Mouse (Mus musculus) hindbrain, postnatal 0 days (tissue): ENCODE measurements at regions not wholly inside any gene's neighbourhood (a gene's known extent, or its start where the extent isn't known, plus 50 kb on each side); places are given as distances from the start of the nearest gene placed in this dataset.

Experiments used
- ATAC-seq: fragments of 200-750 bp; cut with Nextera tagmentation; 2 replicates; pipeline ENCODE4 v1.8.0; 2017; ENCODE audit warnings: mild to moderate bottlenecking, moderate TSS enrichment, moderate library complexity
- DNase-seq: peaks from one replicate; pipeline ENCODE4 v3.0.0-alpha.2; 2015; ENCODE audit warnings: low spot score
- H3K27ac ChIP-seq: fragments of 300-500 bp; sonication (generic); 2 replicates; pipeline ENCODE4 v1.5.1; 2014; ENCODE audit warnings: mild to moderate bottlenecking
- H3K27me3 ChIP-seq: fragments of 300-500 bp; sonication (generic); 2 replicates; pipeline ENCODE4 v1.6.1; 2014; ENCODE audit warnings: low read length, mixed read lengths; ENCODE audit not compliant: insufficient read depth
- H3K36me3 ChIP-seq: fragments of 300-500 bp; sonication (generic); 2 replicates; pipeline ENCODE4 v1.6.1; 2014; ENCODE audit warnings: low read length, mixed read lengths; ENCODE audit not compliant: insufficient read depth
- H3K4me1 ChIP-seq: fragments of 300-500 bp; sonication (generic); 2 replicates; pipeline ENCODE4 v1.6.1; 2014; ENCODE audit warnings: antibody characterized with exemption, low read length, mixed read lengths; ENCODE audit not compliant: insufficient read depth
- H3K4me2 ChIP-seq: fragments of 300-500 bp; sonication (generic); 2 replicates; pipeline ENCODE4 v1.6.1; 2014; ENCODE audit warnings: low read depth, mild to moderate bottlenecking, low read length, moderate library complexity, mixed read lengths
- H3K4me3 ChIP-seq: fragments of 300-500 bp; sonication (generic); 2 replicates; pipeline ENCODE4 v1.5.1; 2014; ENCODE audit warnings: low read length
- H3K9ac ChIP-seq: fragments of 300-500 bp; sonication (generic); replicated peaks from 2 replicates; pipeline ENCODE4 v1.6.1; 2014; ENCODE audit warnings: mild to moderate bottlenecking, low read length, moderate library complexity, mixed read lengths
- H3K9me3 ChIP-seq: fragments of 300-500 bp; sonication (generic); 2 replicates; pipeline ENCODE4 v1.6.1; 2016; ENCODE audit warnings: low read length, mixed read lengths
- CTCF ChIP-seq: IDR thresholded peaks from 2 replicates; pipeline ENCODE4 v1.5.1; 2016; ENCODE audit warnings: antibody characterized with exemption, control low read depth, low read depth
- WGBS: fragments of 180-500 bp; shearing (Covaris S2); extraction: QIAGEN DNeasy Blood & Tissue Kit; methylation state at CpG from one replicate; pipeline ENCODE4 v1.1.7; 2014; 5-methylcytosine and 5-hydroxymethylcytosine counted together

DNA sequence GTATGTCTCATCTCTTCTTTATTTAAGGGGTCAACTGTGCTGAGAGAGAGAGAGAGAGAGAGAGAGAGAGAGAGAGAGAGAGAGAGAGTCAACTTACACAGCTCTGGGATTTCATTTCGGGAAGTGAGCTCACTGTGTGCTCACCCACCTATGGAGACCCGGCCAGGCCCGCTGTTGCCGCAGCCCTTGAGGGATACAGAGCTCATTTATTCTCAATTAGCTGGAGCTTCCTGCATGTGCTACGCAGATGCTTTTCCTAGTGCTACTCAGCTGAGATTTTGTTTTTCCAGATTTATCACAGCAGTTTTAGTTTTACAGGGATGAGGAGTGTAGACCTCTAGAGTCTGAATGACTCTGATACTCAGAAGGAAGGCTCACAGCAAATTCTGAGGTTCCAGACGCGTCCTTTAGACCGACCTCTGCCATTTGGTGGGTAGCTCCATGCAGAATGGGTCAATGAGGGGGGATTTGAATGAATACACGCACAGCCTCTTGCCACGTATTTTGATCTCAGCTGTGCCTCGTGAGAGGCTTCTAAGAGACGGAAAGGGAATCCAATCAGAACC lies 170.6 kb upstream of the Krr1 start:
- peak overlapping the region; percentile 1; the same call in 1 of the 2 replicates for H3K27ac ChIP-seq
- H3K4me3 ChIP-seq = no peak overlapping the region
- no peaks in the 10 kb centered on the region for H3K27me3 ChIP-seq
- DNase-seq = no peak
- H3K4me2 ChIP-seq = no peak overlapping the region
- H3K9me3 ChIP-seq = no peaks in the 10 kb centered on the region
- H3K36me3 ChIP-seq = no peaks in the 10 kb centered on the region
- H3K4me1 ChIP-seq = no peaks in the 10 kb centered on the region; the same call in 1 of the 2 replicates
- 35% methylated on average over 12 of the region's 12 CpGs for WGBS
- TF ChIP-seq CTCF = no peak
- no peak overlapping the region for H3K9ac ChIP-seq
- ATAC-seq = peak; percentile 53; the same call in 1 of the 2 replicates

DNA sequence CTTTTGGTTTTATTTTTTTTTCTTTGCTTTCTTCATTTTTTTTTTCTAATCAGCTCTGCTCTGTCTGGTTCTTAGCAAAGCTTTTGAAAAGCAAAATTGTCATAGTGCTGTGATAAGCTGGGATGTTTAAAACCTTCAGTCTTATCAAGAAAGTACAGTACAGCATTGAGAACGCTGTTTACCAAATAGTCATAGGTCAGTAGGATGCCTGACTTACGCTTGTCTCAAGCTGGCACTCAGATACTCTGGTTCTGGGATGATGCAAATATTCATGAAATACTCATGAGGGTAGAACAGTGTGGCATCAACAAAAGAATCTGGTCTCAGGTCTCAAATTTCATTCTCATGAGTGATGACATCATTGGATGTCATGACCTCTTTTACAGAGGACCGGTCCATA lies 166.1 kb upstream of the Krr1 start:
- H3K27me3 ChIP-seq = no peaks in the 10 kb centered on the region
- H3K9ac ChIP-seq = no peak overlapping the region
- 92% methylated on average over 3 of the region's 3 CpGs for WGBS
- H3K9me3 ChIP-seq = no peaks in the 10 kb centered on the region
- H3K4me2 ChIP-seq = no peak overlapping the region
- no peak overlapping the region for H3K27ac ChIP-seq
- H3K4me3 ChIP-seq = no peak overlapping the region
- TF ChIP-seq CTCF = no peak
- DNase-seq (no peak), ATAC-seq (no peak)
- H3K4me1 ChIP-seq = no peaks in the 10 kb centered on the region; the same call in 1 of the 2 replicates
- H3K36me3 ChIP-seq = no peaks in the 10 kb centered on the region

DNA sequence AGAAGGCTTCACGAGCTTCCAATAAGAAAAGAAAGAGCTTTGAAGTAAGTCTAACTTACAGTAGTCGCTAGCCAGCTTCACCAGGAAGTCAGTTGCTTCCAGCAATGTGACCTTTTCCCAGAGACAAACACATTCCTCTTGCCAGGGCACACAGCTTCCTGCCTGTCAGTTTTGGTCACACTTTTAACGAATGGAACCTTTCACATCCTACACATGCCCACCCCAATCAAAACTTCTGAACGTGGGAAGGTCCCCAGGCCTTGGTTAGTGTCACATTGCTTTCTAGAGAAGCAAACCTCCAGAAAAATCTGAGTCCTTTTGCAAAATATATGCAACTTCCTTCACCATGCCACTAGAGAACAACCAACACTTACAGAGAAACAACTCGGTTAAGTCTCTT lies 165.5 kb upstream of the Krr1 start:
- H3K27ac ChIP-seq = no peak overlapping the region
- DNase-seq (no peak), ATAC-seq (no peak)
- no peaks in the 10 kb centered on the region for H3K27me3 ChIP-seq
- no peak overlapping the region for H3K4me3 ChIP-seq
- no peak for TF ChIP-seq CTCF
- H3K4me2 ChIP-seq = no peak overlapping the region
- H3K9ac ChIP-seq = no peak overlapping the region
- no peaks in the 10 kb centered on the region for H3K4me1 ChIP-seq
- no peaks in the 10 kb centered on the region for H3K36me3 ChIP-seq
- H3K9me3 ChIP-seq = no peaks in the 10 kb centered on the region
- WGBS = 59% methylated on average over 5 of the region's 5 CpGs

DNA sequence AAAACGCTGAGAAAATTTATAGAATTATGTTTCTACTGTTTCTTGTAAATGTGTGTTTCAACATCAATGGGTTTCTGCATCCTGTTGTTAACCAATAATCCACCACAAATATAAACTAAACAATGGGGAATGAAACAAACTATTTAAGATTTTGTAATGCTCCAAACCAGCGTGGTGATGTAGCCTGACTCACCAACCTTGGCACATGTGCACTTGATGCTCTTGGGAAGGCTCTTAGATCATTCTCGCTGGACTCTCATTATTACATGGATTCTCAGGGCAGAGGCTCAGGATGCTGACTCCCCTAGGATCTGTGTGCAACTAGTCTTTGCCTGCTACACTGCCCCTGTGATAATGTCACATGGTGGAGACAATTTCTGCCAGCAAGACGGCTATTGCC lies 158.7 kb upstream of the Krr1 start:
- no peak overlapping the region for H3K27ac ChIP-seq
- WGBS = 82% methylated on average over 4 of the region's 4 CpGs
- no peak overlapping the region for H3K4me2 ChIP-seq
- no peak overlapping the region for H3K9ac ChIP-seq
- no peaks in the 10 kb centered on the region for H3K36me3 ChIP-seq
- TF ChIP-seq CTCF = no peak
- H3K4me3 ChIP-seq = no peak overlapping the region
- no peaks in the 10 kb centered on the region for H3K27me3 ChIP-seq
- DNase-seq (no peak), ATAC-seq (no peak)
- H3K4me1 ChIP-seq = no peaks in the 10 kb centered on the region
- no peaks in the 10 kb centered on the region for H3K9me3 ChIP-seq

DNA sequence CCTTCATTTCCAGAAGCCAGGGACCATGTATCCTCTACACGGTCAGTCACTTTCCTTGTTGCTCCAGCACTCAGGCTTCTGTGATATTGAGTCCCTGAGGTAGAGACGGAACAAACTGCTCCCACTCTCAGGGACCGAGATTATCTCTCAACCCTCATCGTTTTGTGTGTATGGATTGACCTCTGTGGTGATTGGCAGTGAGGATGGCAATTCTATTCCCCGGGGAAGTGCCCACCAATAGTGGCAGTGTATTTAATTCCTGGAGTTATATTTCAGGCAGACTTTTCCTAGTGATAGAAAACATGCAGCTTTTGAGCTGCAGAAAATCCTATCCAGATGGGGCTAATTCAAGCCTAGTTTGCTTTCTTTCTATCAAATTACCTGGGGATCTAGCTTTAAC lies 157.8 kb upstream of the Krr1 start:
- no peaks in the 10 kb centered on the region for H3K4me1 ChIP-seq
- no peak overlapping the region for H3K27ac ChIP-seq
- ATAC-seq (no peak), DNase-seq (no peak)
- H3K36me3 ChIP-seq = no peaks in the 10 kb centered on the region
- 83% methylated on average over 5 of the region's 5 CpGs for WGBS
- TF ChIP-seq CTCF = no peak
- H3K27me3 ChIP-seq = no peaks in the 10 kb centered on the region
- no peak overlapping the region for H3K4me2 ChIP-seq
- no peak overlapping the region for H3K9ac ChIP-seq
- no peak overlapping the region for H3K4me3 ChIP-seq
- H3K9me3 ChIP-seq = no peaks in the 10 kb centered on the region

DNA sequence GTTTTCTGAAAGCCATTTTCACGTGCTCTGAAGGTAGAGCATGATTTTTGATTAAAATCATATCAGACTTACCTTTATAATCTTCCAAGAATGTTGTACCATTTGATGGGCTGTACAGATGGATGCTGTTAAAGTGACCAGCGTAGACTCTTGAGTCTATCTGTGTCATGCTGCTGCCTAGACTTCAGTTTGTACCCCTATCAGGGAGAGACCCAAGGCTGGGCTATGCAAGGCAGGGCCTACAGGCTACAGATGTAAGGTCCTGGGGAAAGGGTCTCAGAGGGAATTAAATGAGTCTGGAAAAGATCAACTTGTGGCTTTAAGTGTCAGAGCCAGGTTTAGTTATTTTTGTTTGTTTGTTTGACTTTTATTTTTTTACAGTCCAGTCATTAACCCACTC lies 157.3 kb upstream of the Krr1 start:
- H3K4me2 ChIP-seq = no peak overlapping the region
- 90% methylated on average over 2 of the region's 2 CpGs for WGBS
- H3K36me3 ChIP-seq = no peaks in the 10 kb centered on the region
- no peaks in the 10 kb centered on the region for H3K4me1 ChIP-seq
- no peak for TF ChIP-seq CTCF
- H3K27ac ChIP-seq = no peak overlapping the region
- H3K9me3 ChIP-seq = no peaks in the 10 kb centered on the region
- no peak overlapping the region for H3K9ac ChIP-seq
- no peak overlapping the region for H3K4me3 ChIP-seq
- no peak for DNase-seq
- ATAC-seq = no peak
- H3K27me3 ChIP-seq = no peaks in the 10 kb centered on the region

DNA sequence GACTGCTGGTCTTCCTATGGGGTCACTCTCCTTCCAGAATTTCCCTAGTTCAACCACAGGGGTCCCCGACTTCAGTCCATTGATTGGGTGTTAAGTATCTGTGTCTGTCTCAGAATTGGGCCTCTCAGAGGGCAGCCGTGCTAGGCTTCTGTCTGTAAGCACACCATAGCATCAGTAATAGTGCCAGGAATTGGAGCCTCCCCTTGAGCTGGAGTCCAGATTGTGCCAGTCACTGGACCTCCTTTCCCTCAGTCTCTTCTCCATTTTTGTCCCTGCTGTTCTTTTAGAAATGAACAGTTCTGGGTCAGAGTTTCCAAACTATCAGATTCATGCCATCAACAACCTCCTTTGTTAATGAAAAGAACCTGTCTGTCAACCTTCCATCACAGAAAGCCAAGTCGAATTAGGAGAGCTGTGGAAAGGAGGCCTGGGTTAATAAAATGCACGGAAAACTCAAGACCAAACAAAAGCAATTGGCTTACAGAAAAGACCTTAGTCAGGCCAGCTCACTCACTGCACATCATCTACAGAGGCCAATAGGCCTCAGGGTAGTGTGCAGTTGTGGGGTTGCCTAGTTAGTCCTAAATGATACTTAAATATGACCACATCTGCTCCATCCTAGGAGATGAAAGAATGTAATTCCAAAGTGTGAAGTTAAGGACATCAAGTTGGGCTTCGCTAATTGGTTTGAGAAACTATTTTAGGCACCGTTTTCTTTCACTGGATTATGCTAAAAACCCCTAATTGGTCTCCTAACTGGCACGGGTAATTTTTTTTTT lies 156.5 kb upstream of the Krr1 start:
- H3K9me3 ChIP-seq = no peaks in the 10 kb centered on the region
- 60% methylated on average over 7 of the region's 7 CpGs for WGBS
- H3K9ac ChIP-seq = no peak overlapping the region

More for the DNA sequence above, 156.5 kb upstream of the Krr1 start:
- TF ChIP-seq CTCF = no peak
- Histone ChIP-seq H3K4me3 (no peak overlapping the region), H3K4me2 (no peak overlapping the region), H3K27me3 (no peaks in the 10 kb centered on the region), H3K27ac (no peak overlapping the region), H3K36me3 (no peaks in the 10 kb centered on the region), H3K4me1 (no peaks in the 10 kb centered on the region)
- DNase-seq (no peak), ATAC-seq (no peak)
